Mouse (Mus musculus) CH12.LX (cell line): ENCODE results near the gene Zfp281.

Experiments
- CHD2 ChIP-seq: IDR thresholded peaks from 2 replicates; pipeline ENCODE4 v1.6.1; 2011; ENCODE audit warnings: low read length, improper control_type of control experiment
- CTCF ChIP-seq, 2 experiments: IDR thresholded peaks in 1 of 2; conservative IDR thresholded peaks in 1 of 2; 2 replicates each; pipeline ENCODE4 v1.5.1; 2011 to 2012; ENCODE audit warnings: low read depth in 2 of 2, low read length in 2 of 2, improper control_type of control experiment in 1 of 2, inconsistent platforms in 1 of 2, mild to moderate bottlenecking in 1 of 2, moderate library complexity in 1 of 2
- MAX ChIP-seq: IDR thresholded peaks from 2 replicates; pipeline ENCODE4 v1.6.1; 2011; ENCODE audit warnings: low read length, improper control_type of control experiment
- POLR2A ChIP-seq: IDR thresholded peaks from 2 replicates; pipeline ENCODE4 v1.6.1; 2011; ENCODE audit warnings: low read depth, mild to moderate bottlenecking, improper control_type of control experiment, low read length
- ZC3H11A ChIP-seq: IDR thresholded peaks from 2 replicates; pipeline ENCODE4 v1.6.1; 2012; ENCODE audit warnings: low read depth, mild to moderate bottlenecking, inconsistent platforms, low read length, improper control_type of control experiment

DNA sequence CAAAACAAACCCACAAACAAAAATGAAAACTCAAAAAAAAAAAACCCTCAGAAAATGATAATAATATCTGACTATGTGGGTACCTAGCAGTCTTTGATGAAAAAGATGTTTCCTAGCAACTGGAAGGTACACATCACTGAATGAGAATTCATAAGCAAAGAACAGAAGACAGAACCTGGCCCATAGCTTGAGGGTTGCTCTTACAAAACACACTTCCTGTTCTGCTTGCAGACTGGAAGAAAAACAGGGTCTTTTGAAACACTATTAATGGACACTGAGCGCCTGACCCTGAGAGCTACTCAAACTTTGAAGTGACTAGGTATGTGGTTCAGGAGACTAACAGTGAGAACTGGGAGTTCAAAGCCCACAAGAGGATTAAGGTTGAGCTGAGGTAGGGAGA, 6.1 kb upstream of the Zfp281 start:
- TF ChIP-seq POLR2A (no peak), CHD2 (no peak), CTCF (conservative IDR thresholded peaks at IDR 0.05 in 1 of 2, IDR thresholded peaks at IDR 0.05 in 1 of 2; ENCODE audit: low read depth in 2 of 2, low read length in 2 of 2) (no peak), ZC3H11A (no peak), MAX (no peak)
